In the genomic region with DNA sequence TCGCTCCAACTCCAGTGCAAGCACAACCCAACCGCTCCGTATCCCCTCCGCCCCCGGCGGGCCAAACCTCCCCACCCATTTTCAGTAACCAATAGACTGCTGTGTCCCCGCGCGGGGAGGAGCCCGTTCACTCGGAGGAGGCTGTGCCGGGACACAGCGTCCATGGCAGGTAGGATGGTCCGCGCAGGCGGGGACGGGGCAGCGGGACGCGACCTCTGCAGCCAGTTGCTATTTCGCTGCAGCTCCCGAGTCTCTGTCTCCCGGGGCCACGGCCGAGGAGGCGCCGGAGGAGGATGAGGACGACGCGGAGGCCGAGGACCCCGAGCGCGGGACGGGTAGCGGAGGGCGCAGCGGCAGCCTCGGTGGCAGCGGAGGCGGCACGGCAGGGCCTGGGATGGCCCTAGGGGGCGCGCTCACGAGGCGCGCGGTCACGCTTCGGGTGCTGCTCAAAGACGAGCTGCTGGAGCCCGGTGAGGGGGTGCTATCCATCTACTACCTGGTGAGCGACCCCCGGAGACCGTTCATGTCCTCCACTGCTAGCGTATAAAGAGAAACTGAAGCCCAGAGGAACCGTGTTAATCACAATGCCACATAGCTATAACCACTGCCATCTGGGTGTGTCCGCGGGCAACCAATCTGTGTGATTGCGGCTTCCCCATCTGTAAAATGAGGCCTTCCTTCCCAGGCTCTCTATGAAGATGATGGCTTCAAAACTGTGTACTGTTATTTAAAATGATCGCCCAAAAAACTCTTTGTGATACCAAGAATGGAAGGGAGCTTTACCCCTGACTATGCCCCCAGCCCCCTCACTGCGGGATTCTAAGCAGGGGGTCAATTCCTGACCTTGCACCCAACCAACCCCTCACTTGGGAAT, we compare ENCODE assay signal across 8 mouse cellular contexts. TPM values are rescaled to one million over a fixed set of nuclear protein-coding genes. Genes with fewer than 3 reads are reported as not detected.
DNase-seq lines count a peak whose midpoint lies in the region; ATAC-seq lines count a peak whose summit lies in the region.

No protein-coding gene starts in this region.

- H3K4me1 ChIP-seq in hindbrain, embryonic 16.5 days (ENCODE audit: control insufficient read depth, insufficient read depth, low read depth, low read length): peaks cover 25% of the 10 kb centered on the region

- peak overlapping the region; percentile 100 for H3K4me2 ChIP-seq in hindbrain, embryonic 16.5 days (ENCODE audit: low read length)

- ATAC-seq in hindbrain, embryonic 16.5 days: peak; percentile 89

- DNase-seq in T-cell, adult 2 months (ENCODE audit: low spot score): peak; percentile 89
- peak; percentile 90 to 95 for DNase-seq in cerebellum, postnatal 36 days
- peak; percentile 91 for DNase-seq in frontal cortex, postnatal 36 days (ENCODE audit: low spot score in 2 of 2)
- peak; percentile 89 to 96 for DNase-seq in left cerebral cortex, adult 18-20 months (ENCODE audit: low spot score in 2 of 2)
- DNase-seq in right cerebral cortex, adult 18-20 months: peak; percentile 96
- peak; percentile 63 for DNase-seq in urinary bladder, postnatal 10 days (ENCODE audit: low spot score)

- H3K9ac ChIP-seq in hindbrain, embryonic 16.5 days (ENCODE audit: low read depth, low read length): peak overlapping the region; percentile 94

- peaks cover 14% of the 10 kb centered on the region; the same call in 1 of the 2 replicates for H3K79me2 ChIP-seq in macrophage (ENCODE audit: inconsistent target)

- H3K27me3 ChIP-seq in hindbrain, embryonic 16.5 days (replicated peaks; ENCODE audit: control insufficient read depth, insufficient read depth, low read length): no peaks in the 10 kb centered on the region

- WGBS in hindbrain, embryonic 16.5 days: 1% methylated on average over 56 of the region's 62 CpGs
- WGBS in macrophage (ENCODE audit: missing documents): under 1% methylated on average over 57 of the region's 62 CpGs

- H3K27ac ChIP-seq in hindbrain, embryonic 16.5 days (ENCODE audit: low read depth, low read length): peak overlapping the region; percentile 98
- H3K27ac ChIP-seq in macrophage: peak overlapping the region; percentile 75

- peak overlapping the region; percentile 94 for H3K4me3 ChIP-seq in hindbrain, embryonic 16.5 days (ENCODE audit: low read length)
- peak overlapping the region; percentile 54 for H3K4me3 ChIP-seq in macrophage (ENCODE audit: inconsistent target)

- no peaks in the 10 kb centered on the region for H3K9me3 ChIP-seq in hindbrain, embryonic 16.5 days (ENCODE audit: control insufficient read depth, low read length)

- peaks cover 19% of the 10 kb centered on the region for H3K36me3 ChIP-seq in hindbrain, embryonic 16.5 days (ENCODE audit: control insufficient read depth, insufficient read depth, low read length)
- peaks cover 7% of the 10 kb centered on the region; the same call in 1 of the 2 replicates for H3K36me3 ChIP-seq in macrophage (ENCODE audit: inconsistent target)

RNA-seq across cellular contexts. Expression of gene Mpnd, which starts 3.8 kb away (rescaled TPM):
- 119 and 127 TPM in 2 replicates for polyA plus RNA-seq in hindbrain, embryonic 16.5 days (2015; fragmentation: Nextera tagmentation; extraction: Ambion mirVana)
- total RNA-seq in left cerebral cortex, adult 18-20 months (2021): 10 to 100 TPM; 85.0 to 94.3 TPM
- total RNA-seq in macrophage (2018; cell fraction: chromatin; rRNA removed): 100 to 1,000 TPM in 3 of 26 experiments, 10 to 100 TPM in 23; 29.5 to 116 (median 76.4) TPM
- total RNA-seq in macrophage (2018; cell fraction: cytosol; rRNA removed): 10 to 100 TPM; 30.0 to 50.6 (median 39.5) TPM
- 10 to 100 TPM; 26.4 to 93.3 (median 45.4) TPM for total RNA-seq in macrophage (2018; cell fraction: nucleus; rRNA removed)
- 31.2 to 42.2 TPM (median 38.7 TPM) in 3 replicates for polyA plus RNA-seq in macrophage (2018)

RNA-seq across cellular contexts. Expression of gene Stap2, which starts 3.9 kb away (rescaled TPM):
- polyA plus RNA-seq in hindbrain, embryonic 16.5 days (2015; fragmentation: Nextera tagmentation; extraction: Ambion mirVana): 6.5 and 6.8 TPM in 2 replicates
- 1 to 10 TPM; 1.9 to 2.8 TPM for total RNA-seq in left cerebral cortex, adult 18-20 months (2021)
- 1 to 10 TPM; 1.1 to 4.3 (median 1.8) TPM for total RNA-seq in macrophage (2018; cell fraction: chromatin; rRNA removed)
- total RNA-seq in macrophage (2018; cell fraction: cytosol; rRNA removed): under 1 TPM in 23 of 26 experiments, not detected in 3; 0.07 to 0.38 (median 0.18) TPM
- 1 to 10 TPM in 20 of 26 experiments, under 1 TPM in 6; 0.33 to 3.4 (median 1.4) TPM for total RNA-seq in macrophage (2018; cell fraction: nucleus; rRNA removed)
- 0.22 to 0.28 TPM in 2 of 3 replicates, not detected in the other for polyA plus RNA-seq in macrophage (2018)

RNA-seq across cellular contexts. Expression of gene Fsd1, which starts 23.0 kb away (rescaled TPM):
- polyA plus RNA-seq in hindbrain, embryonic 16.5 days (2015; fragmentation: Nextera tagmentation; extraction: Ambion mirVana): 227 and 252 TPM in 2 replicates
- total RNA-seq in left cerebral cortex, adult 18-20 months (2021): 10 to 100 TPM; 81.3 to 86.5 TPM
- total RNA-seq in macrophage (2018; cell fraction: chromatin; rRNA removed): 1 to 10 TPM in 1 of 26 experiments, not detected in 25; 1.2 TPM
- not detected for total RNA-seq in macrophage (2018; cell fraction: cytosol; rRNA removed)
- not detected for total RNA-seq in macrophage (2018; cell fraction: nucleus; rRNA removed)
- not detected in 3 replicates for polyA plus RNA-seq in macrophage (2018)

RNA-seq across cellular contexts. Expression of gene Sh3gl1, which starts 27.1 kb away (rescaled TPM):
- 106 and 112 TPM in 2 replicates for polyA plus RNA-seq in hindbrain, embryonic 16.5 days (2015; fragmentation: Nextera tagmentation; extraction: Ambion mirVana)
- total RNA-seq in left cerebral cortex, adult 18-20 months (2021): 10 to 100 TPM; 36.4 to 39.3 TPM
- total RNA-seq in macrophage (2018; cell fraction: chromatin; rRNA removed): 100 to 1,000 TPM in 25 of 26 experiments, 10 to 100 TPM in 1; 94.5 to 340 (median 169) TPM
- 10 to 100 TPM; 31.1 to 80.6 (median 57.8) TPM for total RNA-seq in macrophage (2018; cell fraction: cytosol; rRNA removed)
- 100 to 1,000 TPM in 14 of 26 experiments, 10 to 100 TPM in 12; 48.9 to 325 (median 105) TPM for total RNA-seq in macrophage (2018; cell fraction: nucleus; rRNA removed)
- 33.5 to 87.9 TPM (median 87.4 TPM) in 3 replicates for polyA plus RNA-seq in macrophage (2018)

RNA-seq across cellular contexts. Expression of gene Chaf1a, which starts 30.9 kb away (rescaled TPM):
- 4.5 and 6.7 TPM in 2 replicates for polyA plus RNA-seq in hindbrain, embryonic 16.5 days (2015; fragmentation: Nextera tagmentation; extraction: Ambion mirVana)
- total RNA-seq in left cerebral cortex, adult 18-20 months (2021): 1 to 10 TPM; 1.9 to 2.7 TPM
- 10 to 100 TPM in 3 of 26 experiments, 1 to 10 TPM in 23; 1.3 to 12.4 (median 5.2) TPM for total RNA-seq in macrophage (2018; cell fraction: chromatin; rRNA removed)
- total RNA-seq in macrophage (2018; cell fraction: cytosol; rRNA removed): 1 to 10 TPM; 1.3 to 6.7 (median 3.3) TPM
- 10 to 100 TPM in 2 of 26 experiments, 1 to 10 TPM in 24; 1.6 to 28.4 (median 4.3) TPM for total RNA-seq in macrophage (2018; cell fraction: nucleus; rRNA removed)
- 2.5 to 17.1 TPM (median 6.2 TPM) in 3 replicates for polyA plus RNA-seq in macrophage (2018)

Comparison
In these comparisons a context has a peak if more than half of its experiments do, and no peak if none do; other contexts are left out.
1. Peak in every context shown above with its lines: DNase-seq, ATAC-seq, H3K4me3 ChIP-seq and H3K27ac ChIP-seq.
2. RNA of gene Fsd1, which starts 23.0 kb away (polyA plus RNA-seq): 227 to 252 TPM in hindbrain, embryonic 16.5 days; not detected in macrophage; every median in the first group is over 100 times any median in the second.